ENCODE assay signal across 7 mouse cellular contexts in genomic region chr11:97146724-97147123, GRCm38 (mm10). TPM values are rescaled to one million over a fixed set of nuclear protein-coding genes. Genes with fewer than 3 reads are reported as not detected.
DNase-seq lines count a peak whose midpoint lies in the region; ATAC-seq and TF ChIP-seq lines count a peak whose summit lies in the region.

No protein-coding gene starts in this region.

- no peak overlapping the region for H3K27ac ChIP-seq in layer of hippocampus, adult 2 months
- no peak overlapping the region for H3K27ac ChIP-seq in lung, postnatal 0 days (ENCODE audit: low read length)

- no peaks in the 10 kb centered on the region for H3K36me3 ChIP-seq in lung, postnatal 0 days (ENCODE audit: insufficient read depth, low read length)

- no peaks in the 10 kb centered on the region for H3K9me3 ChIP-seq in lung, postnatal 0 days (ENCODE audit: low read length)

- no peaks in the 10 kb centered on the region for H3K27me3 ChIP-seq in lung, postnatal 0 days (replicated peaks; ENCODE audit: insufficient read depth, low read length)

- H3K9ac ChIP-seq in lung, postnatal 0 days (replicated peaks; ENCODE audit: low read depth) = no peak overlapping the region

- peak; percentile 71 for DNase-seq in MN1 (ENCODE audit: low spot score)
- DNase-seq in cerebellum, postnatal 25 days = peak; percentile 80 to 84
- DNase-seq in heart, adult 18-20 months = peak; percentile 63 to 84
- peak; percentile 75 to 91 for DNase-seq in layer of hippocampus, adult 2 months (ENCODE audit: low spot score in 2 of 2)
- peak; percentile 81 for DNase-seq in lung, postnatal 0 days (ENCODE audit: low spot score)
- peak; percentile 55 to 82 for DNase-seq in spleen, postnatal 10 days (ENCODE audit: low spot score in 2 of 2)

- TF ChIP-seq CTCF in layer of hippocampus, adult 2 months (conservative IDR thresholded peaks at IDR 0.05) = peak; percentile 94
- peak; percentile 92 for TF ChIP-seq CTCF in lung, postnatal 0 days (IDR thresholded peaks at IDR 0.05)

- ATAC-seq in CD4-positive, CD25-positive, alpha-beta regulatory T cell, adult 4 months = peak; percentile 38
- ATAC-seq in lung, postnatal 0 days = no peak

- 5% methylated on average over 8 of the region's 8 CpGs for WGBS in lung, postnatal 0 days

- TF ChIP-seq EP300 in lung, postnatal 0 days (IDR thresholded peaks at IDR 0.05) = no peak

- no peak overlapping the region for H3K4me3 ChIP-seq in layer of hippocampus, adult 2 months
- no peak overlapping the region for H3K4me3 ChIP-seq in lung, postnatal 0 days (ENCODE audit: low read depth, low read length)

- H3K4me2 ChIP-seq in lung, postnatal 0 days (replicated peaks; ENCODE audit: low read depth, low read length) = peak overlapping the region; percentile 8

- 0 out of 2 replicates have a peak, but pooled peaks cover 3% of the 10 kb centered on the region for H3K4me1 ChIP-seq in lung, postnatal 0 days (ENCODE audit: insufficient read depth, low read depth, low read length)

RNA-seq across cellular contexts. Expression of gene Tbkbp1, which starts 4.6 kb away (rescaled TPM):
- under 1 TPM in 1 of 2 experiments, not detected in 1; 0.09 TPM for polyA plus RNA-seq in CD4-positive, CD25-positive, alpha-beta regulatory T cell, adult 4 months (2017; shearing (Covaris generic))
- total RNA-seq in heart, adult 18-20 months (2021) = 10 to 100 TPM; 12.5 to 15.0 TPM
- total RNA-seq in layer of hippocampus, adult 2 months (2021) = 10 to 100 TPM; 91.8 to 96.9 TPM
- polyA plus RNA-seq in lung, postnatal 0 days (2015; fragmentation: Nextera tagmentation; extraction: Ambion mirVana) = 8.1 and 8.9 TPM in 2 replicates

RNA-seq across cellular contexts. Expression of gene Tbx21, which starts 31.6 kb away (rescaled TPM):
- polyA plus RNA-seq in CD4-positive, CD25-positive, alpha-beta regulatory T cell, adult 4 months (2017; shearing (Covaris generic)) = 1 to 10 TPM; 2.2 TPM
- under 1 TPM; 0.10 to 0.41 TPM for total RNA-seq in heart, adult 18-20 months (2021)
- under 1 TPM; 0.17 to 0.23 TPM for total RNA-seq in layer of hippocampus, adult 2 months (2021)
- 0.12 and 0.13 TPM in 2 replicates for polyA plus RNA-seq in lung, postnatal 0 days (2015; fragmentation: Nextera tagmentation; extraction: Ambion mirVana)

RNA-seq across cellular contexts. Expression of gene Kpnb1, which starts 41.0 kb away (rescaled TPM):
- polyA plus RNA-seq in CD4-positive, CD25-positive, alpha-beta regulatory T cell, adult 4 months (2017; shearing (Covaris generic)) = 10 to 100 TPM; 23.5 to 33.4 TPM
- 10 to 100 TPM; 80.8 to 82.9 TPM for total RNA-seq in heart, adult 18-20 months (2021)
- total RNA-seq in layer of hippocampus, adult 2 months (2021) = 100 to 1,000 TPM; 128 to 133 TPM
- 17.0 and 20.3 TPM in 2 replicates for polyA plus RNA-seq in lung, postnatal 0 days (2015; fragmentation: Nextera tagmentation; extraction: Ambion mirVana)

Comparison
In these comparisons a context has a peak if more than half of its experiments do, and no peak if none do; other contexts are left out.
1. RNA of gene Tbkbp1, which starts 4.6 kb away (total RNA-seq): 91.8 to 96.9 TPM in layer of hippocampus, adult 2 months; 12.5 to 15.0 TPM in heart, adult 18-20 months; every median in the first group is over 4 times any median in the second.
2. Peak in every context shown above with its lines, with median percentiles within 50 percentile points of each other: DNase-seq.